Mouse (Mus musculus) left cerebral cortex, adult 18-20 months (tissue): Measurements from ENCODE around the gene Entpd8. TPM values are rescaled to one million over a fixed set of nuclear protein-coding genes. Genes with fewer than 3 reads are reported as not detected.

Experiments used
- DNase-seq, 2 experiments: peaks; one replicate each; pipeline ENCODE4 v3.0.0; 2021 to 2022; ENCODE audit warnings: low spot score in 2 of 2, mixed read lengths in 1 of 2
- total RNA-seq, 2 experiments: library from RNA; stranded (reverse); gene quantifications; 2 replicates each; pipeline ENCODE4 v1.2.3; 2021

Gene Entpd8
- total RNA-seq, 2 experiments from 2014 or later, result not detected

GRCm38 (mm10) chr2:25095109-25095850 is 15.2 kb downstream of the Entpd8 start, which contains the start of gene Noxa1:
TSS of gene Noxa1 (minus strand) at chr2:25095149.
- no peak for DNase-seq

- DNase-seq, result no peak
Measured at GRCm38 (mm10) chr2:25098005-25098615, 18.0 kb downstream of the Entpd8 start.

DNA sequence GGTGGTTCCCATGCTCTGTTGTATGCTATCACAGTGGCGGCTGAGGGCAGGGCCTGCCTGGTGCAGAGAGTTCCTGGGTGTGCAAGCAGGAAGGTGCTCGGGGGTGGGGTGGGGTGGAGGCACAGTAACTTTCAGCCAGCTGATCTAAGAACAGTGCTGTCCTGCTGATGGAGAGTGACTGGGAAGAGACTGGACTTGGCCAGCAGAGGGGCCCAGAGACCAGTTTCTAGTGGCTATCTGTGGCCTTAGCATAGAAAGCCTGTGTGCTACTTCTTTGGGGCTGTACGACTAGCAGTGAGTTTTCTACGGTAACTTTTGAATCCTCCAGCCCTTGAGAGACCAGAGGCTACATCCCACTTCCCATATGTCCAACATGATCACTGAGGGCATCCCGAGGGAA is 18.9 kb downstream of the Entpd8 start:
- DNase-seq, result peak in 1 of 2 experiments; percentile 25

- no peak for DNase-seq
Measured at GRCm38 (mm10) chr2:25099703-25100102, 19.6 kb downstream of the Entpd8 start.

DNA sequence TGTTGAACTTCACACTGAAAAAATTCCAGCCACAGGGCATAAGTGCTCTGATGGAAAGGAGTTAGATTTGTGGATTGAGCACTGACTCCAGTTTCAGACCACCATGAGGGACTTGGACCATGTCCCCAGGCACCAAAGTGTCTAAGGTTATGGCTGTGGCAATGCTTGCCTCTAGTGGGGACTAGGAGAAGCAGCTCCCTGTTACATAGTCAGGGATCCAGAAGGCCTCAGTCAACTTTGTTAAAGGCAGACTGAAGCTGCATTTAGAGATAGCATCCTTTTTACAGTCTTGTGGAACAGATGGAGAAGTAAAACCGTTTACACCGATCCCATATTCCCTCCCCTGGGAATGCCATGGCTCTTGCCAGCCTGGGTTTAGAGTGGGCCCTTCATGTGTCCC is 24.0 kb downstream of the Entpd8 start:
- no peak for DNase-seq

- DNase-seq, result no peak
Measured at GRCm38 (mm10) chr2:25106045-25106444, 25.9 kb downstream of the Entpd8 start.

- DNase-seq, result no peak
Measured at GRCm38 (mm10) chr2:25109487-25109886, 29.4 kb downstream of the Entpd8 start.

DNA sequence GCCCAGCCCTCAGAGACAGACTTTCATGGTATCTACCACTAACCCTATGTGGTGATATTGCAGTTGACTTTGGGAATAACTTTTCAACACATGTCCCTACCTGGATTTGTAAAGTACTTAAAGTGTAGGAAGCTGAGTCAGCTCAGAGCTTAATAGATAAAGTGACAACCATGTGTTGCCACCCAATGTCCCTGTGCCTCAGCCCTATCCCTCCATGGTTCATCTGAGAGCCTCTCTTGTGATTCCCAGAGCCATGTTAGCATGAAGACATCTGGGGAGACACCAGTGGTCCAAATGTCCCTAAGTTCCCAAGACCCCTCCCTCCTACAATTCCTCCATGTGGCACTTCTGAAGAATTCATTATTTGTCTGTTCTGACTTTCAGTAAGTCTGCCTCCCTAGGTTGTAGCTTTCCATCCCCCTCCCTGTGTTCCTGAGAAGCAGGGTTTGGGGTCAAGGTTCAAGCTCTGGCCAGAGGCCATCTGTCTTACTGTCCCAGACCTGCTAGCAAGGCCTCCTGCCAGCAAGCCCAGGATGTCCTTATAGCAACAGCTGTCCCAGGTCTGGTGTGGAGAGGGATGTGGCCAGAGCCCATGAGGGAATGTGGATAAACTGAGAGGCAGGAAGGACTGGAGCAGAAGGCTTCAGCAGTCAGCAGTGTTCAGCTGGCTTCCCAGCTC is 30.5 kb downstream of the Entpd8 start:
- no peak for DNase-seq

GRCm38 (mm10) chr2:25111184-25111791 is 31.2 kb downstream of the Entpd8 start:
- no peak for DNase-seq

GRCm38 (mm10) chr2:25114308-25114707 is 34.2 kb downstream of the Entpd8 start:
- no peak for DNase-seq

- DNase-seq, result no peak
Measured at GRCm38 (mm10) chr2:25115442-25115841, 35.3 kb downstream of the Entpd8 start.

DNA sequence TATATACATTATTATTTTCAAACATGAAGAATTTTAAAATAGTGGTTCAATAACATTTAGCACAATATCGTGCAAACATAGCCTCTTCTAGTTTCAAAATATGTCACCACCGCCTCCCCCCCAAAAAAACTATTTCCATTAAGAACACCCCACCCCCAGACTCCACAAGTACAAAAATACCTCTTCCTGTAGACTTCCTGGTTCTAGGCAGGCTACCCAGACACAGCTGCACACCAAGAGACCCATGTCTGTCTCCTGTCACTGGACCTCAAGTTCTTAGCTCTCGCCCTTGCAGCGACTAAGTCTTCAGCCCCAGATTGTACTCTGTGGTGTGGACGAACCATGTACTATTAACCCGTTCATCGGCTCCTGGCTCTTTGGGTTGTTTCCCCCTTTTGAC is 40.9 kb downstream of the Entpd8 start:
- DNase-seq, result no peak

DNA sequence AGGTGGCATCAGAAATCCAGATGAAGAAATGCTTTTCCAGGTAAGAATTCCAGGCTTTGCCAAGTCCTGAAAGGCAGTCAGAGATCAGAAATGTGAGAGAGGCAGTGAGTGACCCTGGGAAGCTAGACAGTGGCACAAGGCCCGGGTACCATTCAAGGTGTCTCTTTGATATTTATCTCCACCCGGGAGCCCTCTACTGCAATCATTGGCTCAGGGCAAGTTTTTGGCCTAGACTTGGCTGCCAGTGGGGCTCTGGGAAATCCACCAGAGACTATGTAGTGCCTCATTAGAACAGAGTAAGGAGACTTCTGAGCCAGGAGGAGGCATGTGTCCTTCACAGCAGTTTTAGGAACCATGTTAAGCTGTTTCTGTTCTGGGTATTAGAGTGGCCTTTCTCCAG is 42.6 kb downstream of the Entpd8 start:
- DNase-seq, result no peak

DNA sequence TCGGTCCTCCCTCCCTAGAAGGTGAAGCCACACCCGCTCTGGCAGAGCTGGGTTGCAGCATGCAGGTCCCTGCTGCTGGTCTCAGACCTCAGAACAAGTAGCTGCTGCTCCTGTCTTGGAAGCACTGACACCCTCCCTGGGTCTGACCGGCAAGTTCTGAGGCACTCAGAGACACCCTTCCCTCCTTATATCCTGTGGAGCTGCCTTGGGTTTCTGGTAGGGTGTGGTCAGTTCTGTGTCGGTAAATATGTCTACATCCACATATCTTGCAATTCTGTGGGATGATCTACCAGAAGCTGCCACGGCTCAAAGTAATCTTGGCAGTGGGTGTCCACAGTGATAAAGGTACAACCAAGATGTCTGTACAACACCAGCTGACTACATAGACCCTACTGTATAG is 43.4 kb downstream of the Entpd8 start:
- DNase-seq, result no peak

GRCm38 (mm10) chr2:25124411-25124810 is 44.3 kb downstream of the Entpd8 start:
- DNase-seq, result no peak

DNA sequence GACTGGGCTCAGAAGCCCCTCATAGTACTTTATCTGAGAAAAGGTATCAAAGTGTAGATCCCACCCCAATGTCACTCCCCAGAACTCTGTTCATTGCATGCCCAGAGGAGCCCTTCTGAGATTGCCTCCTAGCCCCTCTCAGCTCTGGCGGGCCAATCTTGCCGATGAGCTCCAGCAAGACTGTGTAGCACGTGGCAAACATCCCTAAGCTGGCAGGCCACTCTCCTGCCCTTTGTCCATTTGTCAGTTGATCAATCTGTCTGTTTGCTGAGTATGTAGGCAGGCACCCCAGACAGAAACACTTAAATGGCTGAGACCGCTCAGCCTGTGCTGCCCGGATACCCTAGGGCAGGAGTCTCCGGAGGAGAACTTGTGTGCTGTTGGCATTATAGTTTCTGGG is 45.0 kb downstream of the Entpd8 start:
- DNase-seq, result no peak

- no peak for DNase-seq
Measured at GRCm38 (mm10) chr2:25126011-25127010, 46.2 kb downstream of the Entpd8 start.

GRCm38 (mm10) chr2:25127206-25127605 is 47.1 kb downstream of the Entpd8 start:
- DNase-seq, result peak; percentile 19 to 49

DNA sequence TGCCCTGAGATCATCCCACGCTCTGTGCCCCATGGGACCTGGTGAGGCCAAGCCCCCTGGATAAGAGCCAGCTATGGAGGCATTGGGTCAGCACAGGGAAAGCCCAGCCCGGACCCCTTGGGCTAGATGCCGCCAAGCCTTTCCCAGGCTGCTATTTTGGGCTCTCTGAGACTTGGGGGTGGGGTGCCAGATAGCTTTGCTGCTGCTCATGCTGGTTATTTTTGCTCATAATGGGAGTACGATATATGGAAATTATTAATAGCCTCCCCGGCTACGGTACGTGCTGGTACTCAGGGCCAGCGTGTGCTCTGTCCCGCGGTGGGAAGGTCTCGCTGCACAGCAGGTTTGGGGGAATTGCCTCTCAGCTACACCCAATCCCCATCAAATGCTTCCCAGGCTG is 48.0 kb downstream of the Entpd8 start:
- DNase-seq, result no peak

DNA sequence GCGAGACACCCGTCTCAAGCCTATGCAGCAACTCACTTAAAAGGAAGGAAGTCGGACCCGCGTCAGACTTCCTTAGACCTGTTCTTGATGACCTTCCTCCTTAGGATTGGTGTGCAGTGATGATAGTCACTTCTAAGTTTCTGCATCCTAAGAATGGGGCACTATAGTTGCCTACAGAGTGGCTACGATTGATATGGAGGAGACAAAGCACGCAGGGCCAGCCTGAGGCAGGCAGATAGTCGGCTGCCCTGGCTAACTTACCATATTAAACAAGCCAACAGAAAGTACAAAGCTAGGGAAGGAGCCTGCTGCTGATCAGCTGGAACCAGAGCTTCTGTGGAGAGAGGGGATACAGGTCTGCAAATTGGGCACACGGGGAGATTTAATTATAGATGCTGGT is 51.5 kb downstream of the Entpd8 start:
- DNase-seq, result no peak
